Mouse (Mus musculus) heart, postnatal 25 days (tissue): ENCODE results near the gene Gm14399. TPM values are rescaled to one million over a fixed set of nuclear protein-coding genes. Genes with fewer than 3 reads are reported as not detected.
"Not testable (repeated sequence)": the region's sequence is repeated elsewhere in the genome, so short reads cannot be mapped to it uniquely, and the experiment has no call there.

Experiments
- DNase-seq: peaks from one replicate; pipeline ENCODE4 v3.0.0; 2022; ENCODE audit warnings: low spot score
- intact Hi-C: fragments of 180-260 bp; cut with DNase I; formaldehyde crosslinking; loops from one replicate; pipeline ENCODE4 v1.15.1; 2025
- total RNA-seq, 2 experiments: library from RNA; stranded (reverse); gene quantifications; 2 replicates each; pipeline ENCODE4 v1.2.3; 2021

Gm14399 gene
- total RNA-seq: 10 to 100 TPM in 1 of 2 experiments, 1 to 10 TPM in 1; 8.7 to 11.8 TPM

DNA sequence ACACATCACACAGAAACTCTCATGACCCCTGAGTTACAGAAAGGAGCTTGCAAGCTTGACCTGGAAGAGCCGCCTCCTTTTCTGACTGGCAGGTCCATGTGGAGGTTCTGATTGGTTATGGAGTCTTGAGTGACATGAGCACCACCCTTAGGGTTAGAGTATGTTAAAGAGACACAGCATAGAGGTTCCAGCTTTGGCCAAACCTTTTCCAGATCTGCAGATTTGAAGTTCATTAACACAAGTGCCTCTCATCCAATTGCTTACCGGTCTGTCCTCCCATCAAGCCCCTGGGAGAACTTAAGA lies at the start of gene Gm14399:
TSS of gene Gm14399 (minus strand) at position 20 of the 303 bp plus-strand sequence.
- DNase-seq, intact Hi-C loops: not testable (repeated sequence)

DNA sequence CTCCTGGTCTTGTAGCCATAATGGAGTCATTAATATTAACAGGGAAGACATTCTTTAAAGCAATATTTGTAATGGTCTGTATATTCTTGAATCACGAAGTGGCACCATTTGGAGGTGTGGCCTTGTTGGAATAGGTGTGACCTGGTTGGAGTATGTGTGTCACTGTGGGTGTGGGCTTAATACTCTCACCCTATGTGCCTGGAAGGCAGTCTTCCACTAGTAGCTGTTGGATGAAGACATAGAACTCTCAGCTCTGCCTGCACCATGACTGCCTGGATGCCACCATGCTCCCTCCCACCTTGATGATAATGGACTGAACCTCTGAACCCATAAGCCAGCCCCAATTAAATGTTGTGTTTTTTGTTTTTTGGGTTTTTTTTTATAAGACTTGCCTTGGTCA lies 37.2 kb upstream of the Gm14399 start:
- intact Hi-C loops, DNase-seq: not testable (repeated sequence)

DNA sequence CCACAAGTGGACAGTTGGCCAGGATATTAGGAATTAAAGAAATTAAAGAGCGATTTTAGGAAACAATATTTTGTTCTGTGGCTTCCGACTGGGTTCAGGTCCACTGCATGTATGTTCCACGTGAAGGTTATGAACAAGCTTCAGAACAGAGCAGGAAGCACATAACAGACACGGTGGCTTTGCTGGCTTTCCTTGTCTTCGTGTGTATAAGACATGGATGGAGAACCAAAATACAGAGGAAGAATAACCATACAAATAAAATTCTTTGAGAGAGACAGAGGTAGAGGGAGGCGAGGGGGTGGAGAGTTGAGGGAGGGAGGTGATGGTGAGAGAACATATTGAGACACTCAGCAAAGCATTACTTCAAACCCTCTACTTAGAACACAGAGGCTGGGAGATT lies 34.5 kb upstream of the Gm14399 start:
- intact Hi-C loops: no loop called here

DNA sequence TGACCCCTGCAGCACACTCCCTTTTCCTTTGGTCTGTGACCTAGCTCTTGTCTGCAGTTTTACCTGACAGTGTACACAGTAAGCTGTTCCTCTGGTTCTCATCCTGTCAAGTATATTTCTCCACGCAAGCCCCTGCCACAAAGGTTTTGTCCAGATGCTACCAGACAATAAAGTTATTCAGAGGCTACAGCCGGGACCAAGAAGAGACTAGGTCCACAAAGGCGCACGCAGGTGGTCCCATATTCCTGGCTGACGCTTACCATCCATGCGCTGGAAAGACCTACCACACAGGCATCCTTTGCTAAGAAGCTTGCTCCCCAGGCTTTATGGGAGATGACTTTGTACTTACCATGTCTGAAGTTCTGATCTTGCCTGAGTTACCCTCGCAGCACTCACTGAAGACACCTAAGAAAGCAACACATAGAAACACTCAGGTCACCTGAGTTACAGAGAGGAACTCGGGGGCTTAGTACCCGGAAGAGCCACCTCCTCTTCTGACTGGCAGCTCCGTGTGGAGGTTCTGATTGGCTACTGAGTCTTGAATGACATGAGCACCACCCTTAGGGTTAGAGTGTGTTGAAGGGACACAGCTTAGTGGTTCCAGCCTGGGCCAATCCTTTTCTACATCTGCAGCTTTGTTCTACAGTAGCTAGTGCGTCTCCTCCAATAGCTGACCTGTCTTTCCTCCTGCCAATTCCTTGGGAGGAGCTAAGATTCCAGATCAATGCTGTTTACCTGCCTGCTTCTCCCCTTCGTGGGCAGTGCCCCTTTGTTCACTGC lies 33.8 kb upstream of the Gm14399 start, which contains the start of gene Gm14443:
TSS of gene Gm14443 (minus strand) at position 471 of the 780 bp plus-strand sequence.
- intact Hi-C loops, DNase-seq: not testable (repeated sequence)

More for the DNA sequence above, 34.5 kb upstream of the Gm14399 start:
- no peak for DNase-seq

DNA sequence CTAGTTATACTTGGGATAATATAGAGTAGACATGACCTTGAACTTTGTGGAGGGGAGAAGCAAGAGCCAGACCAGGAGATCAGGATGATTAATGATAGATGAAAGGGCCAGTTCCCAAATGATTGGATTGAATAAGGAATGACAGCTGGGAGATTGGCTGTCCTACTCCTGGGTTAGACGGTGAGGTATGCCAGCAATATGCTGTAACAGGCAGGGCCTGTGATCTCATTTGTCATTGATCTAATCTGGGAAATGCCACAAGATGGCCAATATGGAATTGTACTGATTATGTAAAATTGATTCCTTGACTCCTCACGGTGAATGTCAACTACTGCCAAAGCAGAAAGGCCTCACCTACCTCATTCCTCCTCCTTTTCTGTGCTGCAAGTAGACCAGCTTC lies 32.2 kb upstream of the Gm14399 start:
- intact Hi-C loops, DNase-seq: not testable (repeated sequence)

DNA sequence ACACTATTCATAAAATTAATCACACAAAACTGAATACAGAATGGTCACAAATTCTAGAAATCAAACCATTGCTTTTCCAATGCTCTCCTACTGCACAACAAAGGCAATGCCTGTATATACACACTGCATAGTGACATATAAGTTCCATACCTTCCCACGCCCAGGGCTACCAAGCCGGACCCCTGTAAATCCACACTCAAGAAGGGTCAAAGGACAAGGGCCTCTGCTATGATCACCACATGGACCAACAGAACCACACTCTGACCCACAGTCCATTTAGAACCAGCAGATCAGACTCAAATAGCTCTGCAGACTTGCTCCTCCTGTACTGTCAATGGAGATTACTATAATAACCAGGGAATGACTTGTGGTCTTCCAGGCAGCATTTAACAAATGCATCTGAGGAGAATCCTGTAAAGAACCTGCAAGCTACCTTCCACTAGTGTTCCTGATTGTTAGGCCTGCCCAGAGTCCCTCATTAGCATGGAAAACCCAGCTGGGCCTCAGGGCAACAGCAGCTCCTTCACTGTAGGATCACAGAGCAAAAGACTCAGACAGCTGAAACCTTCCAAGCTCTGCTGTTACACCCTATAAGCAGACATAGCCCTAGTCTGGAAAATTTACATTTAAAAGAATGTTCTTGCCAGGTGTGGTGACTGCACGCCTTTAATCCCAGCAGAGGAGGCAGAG lies 31.2 kb upstream of the Gm14399 start:
- DNase-seq, intact Hi-C loops: not testable (repeated sequence)

DNA sequence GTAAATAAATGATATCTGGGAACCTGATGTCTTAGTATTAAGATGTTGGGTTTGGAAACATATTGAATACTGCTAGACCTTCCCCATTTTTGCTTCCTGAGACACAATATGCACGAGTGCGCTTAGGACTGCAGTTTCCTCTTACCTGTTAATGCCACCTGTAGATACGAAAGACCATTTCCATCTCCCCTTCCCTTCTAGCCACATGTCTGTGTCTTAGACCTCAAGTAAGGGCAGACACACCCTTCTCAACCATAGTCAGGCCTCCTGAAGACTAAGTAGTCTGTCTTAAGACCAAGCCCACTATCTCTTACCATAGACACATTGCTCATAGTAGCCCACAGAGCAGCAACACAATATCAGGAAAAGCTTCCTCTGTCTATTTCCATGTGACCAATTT lies 30.3 kb upstream of the Gm14399 start:
- no peak for DNase-seq
- intact Hi-C loops: no loop called here

DNA sequence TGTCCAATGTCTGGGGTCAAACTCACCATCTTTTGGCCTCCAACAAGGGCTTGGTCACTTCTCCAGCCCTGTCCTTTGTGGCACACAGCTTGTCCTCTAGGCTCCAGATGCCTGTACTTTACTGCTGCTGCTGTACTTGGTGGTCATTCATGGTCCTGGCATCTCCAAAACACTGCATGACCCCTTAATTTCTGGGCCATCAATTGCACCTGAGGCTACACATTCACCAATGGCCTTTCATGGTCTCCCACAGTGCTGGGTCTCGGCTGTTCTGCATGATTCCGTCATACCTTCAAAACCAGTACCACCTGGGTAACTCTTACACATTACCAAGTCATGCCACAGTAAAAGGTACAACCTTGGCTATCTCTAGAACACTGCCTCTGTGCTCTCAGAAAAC lies 25.1 kb upstream of the Gm14399 start:
- DNase-seq, intact Hi-C loops: not testable (repeated sequence)

DNA sequence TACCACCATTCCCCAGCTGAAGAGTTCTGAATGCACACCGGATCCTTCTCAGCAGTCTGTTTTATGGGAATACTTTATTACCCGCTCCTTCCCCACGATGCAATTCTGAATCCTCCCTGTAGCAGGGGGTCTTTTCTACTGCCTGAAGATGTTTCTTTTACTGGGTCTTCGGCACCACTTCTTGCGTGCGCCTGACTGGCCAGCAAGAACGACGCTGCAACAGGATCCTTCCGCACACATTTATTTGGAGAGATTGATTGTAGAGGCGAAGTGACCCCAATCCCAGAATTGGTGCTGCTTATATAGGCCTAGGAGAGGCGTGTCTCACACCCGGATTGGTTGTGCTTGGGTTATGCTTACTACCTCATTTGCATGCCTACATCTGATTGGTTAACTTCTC lies 23.3 kb upstream of the Gm14399 start:
- DNase-seq, intact Hi-C loops: not testable (repeated sequence)

DNA sequence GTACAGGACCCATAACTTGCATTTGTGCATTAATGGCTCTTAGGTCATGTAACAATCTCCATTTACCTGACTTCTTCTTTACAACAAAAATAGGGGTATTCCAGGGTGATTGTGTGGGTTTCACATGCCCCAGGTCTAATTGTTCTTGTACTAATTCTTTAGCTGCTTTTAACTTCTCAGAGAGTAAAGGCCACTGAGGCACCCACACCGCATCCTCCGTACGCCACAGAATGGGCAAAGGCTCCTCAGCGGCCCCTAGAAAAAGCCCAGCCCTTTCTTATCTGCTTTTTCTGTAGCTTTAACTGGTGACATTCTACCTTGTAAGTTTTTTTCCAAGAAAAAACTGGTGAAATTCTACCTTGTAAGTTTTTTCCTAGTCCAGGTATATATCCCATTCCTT lies 19.6 kb upstream of the Gm14399 start:
- DNase-seq, intact Hi-C loops: not testable (repeated sequence)

DNA sequence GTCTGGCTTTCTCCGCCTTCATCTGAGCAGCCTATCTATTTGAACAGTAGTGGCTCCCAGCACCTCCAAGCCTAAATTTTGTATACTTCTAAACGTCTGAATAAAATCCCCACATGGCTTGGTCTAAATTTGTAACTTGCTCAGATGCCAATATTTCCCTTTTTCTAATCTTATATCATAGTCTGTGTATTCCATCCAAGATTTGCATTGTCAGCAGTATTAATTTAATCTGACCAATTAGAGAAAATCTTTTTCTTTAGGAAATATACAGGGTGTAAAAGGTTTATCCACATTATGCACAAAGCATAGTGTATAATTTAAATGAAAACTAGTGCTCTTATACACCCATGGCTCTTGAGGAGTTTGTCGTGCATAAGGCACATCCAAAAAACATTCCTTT lies 16.8 kb upstream of the Gm14399 start:
- intact Hi-C loops: no loop called here
- DNase-seq: no peak

DNA sequence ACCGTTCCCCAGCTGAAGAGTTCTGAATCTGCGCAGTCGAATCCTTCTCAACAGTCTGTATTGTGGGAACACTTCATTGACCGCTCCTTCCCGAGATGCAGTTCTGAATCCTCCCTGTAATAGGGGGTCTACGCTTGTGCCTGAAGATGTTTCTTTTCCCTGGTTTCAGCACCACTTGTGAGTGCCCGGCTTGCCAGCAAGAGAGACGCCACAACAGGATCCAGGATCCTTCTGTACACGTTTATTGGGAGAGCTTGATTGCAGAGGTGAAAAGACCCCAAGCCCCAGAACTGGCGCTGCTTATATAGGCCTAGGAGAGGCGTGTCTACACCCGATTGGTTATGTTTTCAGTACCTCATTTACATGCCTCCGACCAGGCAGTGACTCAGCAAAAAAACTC lies 14.9 kb upstream of the Gm14399 start:
- intact Hi-C loops: no loop called here
- DNase-seq: no peak

DNA sequence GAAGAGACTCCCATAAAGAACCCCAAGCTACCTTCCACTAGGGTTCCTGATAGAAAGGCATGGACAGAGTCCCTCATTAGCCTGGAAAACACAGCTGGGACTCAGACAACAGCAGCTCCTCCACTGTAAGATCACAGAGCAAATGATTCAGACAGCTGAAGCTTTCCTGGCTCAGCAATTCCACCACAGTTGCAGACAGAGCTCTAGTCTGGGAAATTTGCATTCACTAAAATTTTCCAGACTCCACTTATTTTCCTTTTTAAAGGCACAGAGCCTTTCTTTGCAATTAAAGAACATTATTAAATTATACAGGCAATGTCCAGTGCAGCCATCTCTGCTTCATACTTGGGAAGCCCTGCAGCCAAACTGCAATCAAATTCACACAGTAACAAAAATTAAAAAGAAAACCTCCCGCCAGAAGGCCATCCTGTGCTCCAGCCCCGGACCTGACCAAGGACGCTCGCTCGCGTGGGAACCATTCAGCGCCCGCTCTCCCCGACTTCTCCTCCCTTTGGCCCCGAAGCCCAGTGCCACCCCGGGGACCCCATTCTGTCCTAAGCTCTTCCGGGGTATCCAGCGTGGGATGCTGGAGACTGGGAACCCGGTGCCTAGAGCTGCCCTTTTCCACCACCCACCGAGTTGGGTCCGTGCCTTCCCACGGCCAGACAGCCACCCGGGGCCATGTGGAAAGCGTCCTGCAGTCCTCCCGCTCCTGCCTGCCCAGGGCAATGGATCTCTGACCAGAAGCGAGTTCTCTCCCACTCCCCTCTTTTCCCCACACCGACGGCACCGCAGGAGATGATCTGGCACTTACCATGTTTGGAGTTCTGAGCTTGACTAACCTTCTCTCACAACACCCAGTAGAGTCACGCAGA lies 457 bp downstream of the Gm14399 start:
- intact Hi-C loops, DNase-seq: not testable (repeated sequence)

DNA sequence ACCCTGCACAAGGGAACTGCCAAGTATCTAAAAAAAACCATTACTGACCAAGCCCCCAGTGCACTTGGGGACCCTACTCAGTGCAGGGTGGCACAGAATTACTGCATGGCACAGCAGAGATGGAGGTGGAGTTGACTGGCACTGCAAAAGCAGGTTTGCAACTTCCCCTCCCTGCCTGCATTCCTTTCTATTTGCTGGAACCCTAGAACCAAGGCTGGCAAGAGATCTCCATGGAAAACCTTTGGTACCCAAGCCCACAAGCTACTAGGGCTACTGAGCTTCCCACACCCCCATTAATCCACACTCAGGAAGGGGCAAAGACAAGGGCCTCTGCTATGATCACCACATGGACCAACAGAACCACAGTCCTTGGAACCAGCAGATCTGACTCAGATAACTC lies 1.2 kb downstream of the Gm14399 start:
- intact Hi-C loops, DNase-seq: not testable (repeated sequence)

Other genes with a start within 250 kb of the Gm14399 start
- under 1 TPM in 1 of 2 experiments, not detected in 1; 0.57 TPM for gene Gm14444, start 131.8 kb downstream of the Gm14399 start, total RNA-seq
- 1 to 10 TPM in 1 of 2 experiments, under 1 TPM in 1; 0.83 to 1.3 TPM for gene Gm14393, start 74.2 kb downstream of the Gm14399 start, total RNA-seq
- gene Gm14443, start 33.9 kb upstream of the Gm14399 start, total RNA-seq: under 1 TPM; 0.53 to 0.55 TPM
- 10 to 100 TPM; 58.8 to 65.7 TPM for gene Gm14391, start 64.9 kb upstream of the Gm14399 start, total RNA-seq
- gene Gm14440, start 133.1 kb upstream of the Gm14399 start, total RNA-seq: 10 to 100 TPM in 1 of 2 experiments, not detected in 1; 13.8 TPM
- 10 to 100 TPM; 44.6 to 46.0 TPM for gene Gm4631, start 196.2 kb upstream of the Gm14399 start, total RNA-seq
- 10 to 100 TPM; 38.4 to 48.0 TPM for gene Zfp968, start 230.4 kb upstream of the Gm14399 start, total RNA-seq